Mouse (Mus musculus): ENCODE measurements around the gene Steap2. TPM values are rescaled to one million over a fixed set of nuclear protein-coding genes. Genes with fewer than 3 reads are reported as not detected.

Steap2 gene
- total and polyA plus RNA-seq, 3 experiments: 0.44 to 1.00 (median 0.52) TPM

GRCm38 (mm10) chr5:5663057-5663456 lies 31.3 kb downstream of the Steap2 start:
- Histone ChIP-seq H3K79me2 (replicated peaks; ENCODE audit: control insufficient read depth, insufficient read depth, low read length) (no peaks in the 10 kb centered on the region), H3K36me3 (ENCODE audit: control insufficient read depth, insufficient read depth, low read length) (no peaks in the 10 kb centered on the region), H3K27me3 (ENCODE audit: control insufficient read depth, insufficient read depth, low read length) (no peaks in the 10 kb centered on the region), H3K4me3 (peak overlapping the region; percentile 12; the same call in 1 of the 2 replicates), H3K4me1 (ENCODE audit: control insufficient read depth, insufficient read depth, low read length) (no peaks in the 10 kb centered on the region), H3K27ac (no peak overlapping the region), H3K9ac (ENCODE audit: low read depth, low read length) (no peak overlapping the region)
- intact Hi-C loops (cut with DNase I): loop anchor here (5.0 to 10.0 kb wide), 2 partner anchors 101 to 148 kb away; partner anchors contain the start of gene Cldn12
- no peak for TF ChIP-seq CTCF (IDR thresholded peaks at IDR 0.05)
- TF ChIP-seq EP300 (IDR thresholded peaks at IDR 0.05; ENCODE audit: insufficient read depth, low read depth, low read length): no peak
- no peak for TF ChIP-seq POLR2A (IDR thresholded peaks at IDR 0.05; ENCODE audit: insufficient read depth, low read depth, low read length)
- no peak for DNase-seq
- 39% methylated on average over 6 of the region's 6 CpGs for WGBS

DNA sequence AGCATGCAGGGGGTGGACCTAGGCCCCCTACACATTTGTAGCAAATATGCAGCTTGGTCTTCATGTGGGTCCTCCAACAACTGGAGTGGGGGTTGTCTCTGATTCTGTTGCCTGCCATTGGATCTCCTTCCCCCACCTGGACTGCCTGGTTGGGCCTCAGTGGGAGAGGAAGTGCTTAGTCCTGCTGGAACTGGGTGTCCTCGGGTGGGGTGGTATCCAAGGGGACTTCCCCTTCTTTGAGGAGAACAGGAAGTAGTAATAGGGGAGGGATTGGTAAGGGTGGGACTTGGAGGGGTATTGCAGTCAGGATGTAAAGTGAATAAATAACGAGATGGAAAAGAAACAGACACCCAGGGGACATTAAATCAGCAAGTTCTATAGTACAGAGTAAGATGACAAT lies 35.7 kb downstream of the Steap2 start:
- intact Hi-C loops (cut with DNase I): no loop called here
- H3K9ac ChIP-seq (ENCODE audit: low read depth, low read length): no peak overlapping the region
- DNase-seq: no peak
- H3K4me1 ChIP-seq (ENCODE audit: control insufficient read depth, insufficient read depth, low read length): no peaks in the 10 kb centered on the region
- 16% methylated on average over 2 of the region's 2 CpGs for WGBS
- H3K79me2 ChIP-seq (replicated peaks; ENCODE audit: control insufficient read depth, insufficient read depth, low read length): no peaks in the 10 kb centered on the region
- H3K27ac ChIP-seq: no peak overlapping the region
- no peaks in the 10 kb centered on the region for H3K27me3 ChIP-seq (ENCODE audit: control insufficient read depth, insufficient read depth, low read length)
- no peaks in the 10 kb centered on the region for H3K36me3 ChIP-seq (ENCODE audit: control insufficient read depth, insufficient read depth, low read length)
- no peak for TF ChIP-seq EP300 (IDR thresholded peaks at IDR 0.05; ENCODE audit: insufficient read depth, low read depth, low read length)
- TF ChIP-seq POLR2A (IDR thresholded peaks at IDR 0.05; ENCODE audit: insufficient read depth, low read depth, low read length): no peak
- no peak for TF ChIP-seq CTCF (IDR thresholded peaks at IDR 0.05)
- no peak overlapping the region for H3K4me3 ChIP-seq

DNA sequence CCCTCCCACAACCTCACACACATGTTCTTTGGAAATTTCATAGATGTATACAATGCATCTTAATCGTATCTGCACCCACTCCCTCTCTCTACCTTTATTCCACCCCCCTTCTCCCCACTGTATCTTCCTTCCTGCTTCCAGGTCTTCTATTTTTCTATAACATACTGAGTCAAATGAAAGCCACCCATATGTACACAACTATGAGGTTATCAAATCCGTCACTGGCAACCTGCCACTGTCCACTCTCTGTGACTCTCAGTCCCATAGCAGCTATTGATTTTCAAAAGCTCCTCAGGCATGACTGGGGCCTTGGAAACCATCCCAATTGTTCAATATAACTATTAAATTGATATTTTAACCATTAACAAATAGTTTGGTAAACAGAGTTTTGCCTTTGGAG lies 36.4 kb downstream of the Steap2 start:
- no peaks in the 10 kb centered on the region for H3K79me2 ChIP-seq (replicated peaks; ENCODE audit: control insufficient read depth, insufficient read depth, low read length)
- H3K27me3 ChIP-seq (ENCODE audit: control insufficient read depth, insufficient read depth, low read length): no peaks in the 10 kb centered on the region
- TF ChIP-seq POLR2A (IDR thresholded peaks at IDR 0.05; ENCODE audit: insufficient read depth, low read depth, low read length) (no peak), EP300 (IDR thresholded peaks at IDR 0.05; ENCODE audit: insufficient read depth, low read depth, low read length) (no peak), CTCF (IDR thresholded peaks at IDR 0.05) (no peak)
- H3K4me1 ChIP-seq (ENCODE audit: control insufficient read depth, insufficient read depth, low read length): no peaks in the 10 kb centered on the region
- intact Hi-C loops (cut with DNase I): no loop called here
- 56% methylated on average over 2 of the region's 2 CpGs for WGBS
- H3K9ac ChIP-seq (ENCODE audit: low read depth, low read length): no peak overlapping the region
- no peaks in the 10 kb centered on the region for H3K36me3 ChIP-seq (ENCODE audit: control insufficient read depth, insufficient read depth, low read length)
- DNase-seq: no peak
- no peak overlapping the region for H3K27ac ChIP-seq
- H3K4me3 ChIP-seq: no peak overlapping the region

GRCm38 (mm10) chr5:5648817-5649569 lies 45.4 kb downstream of the Steap2 start:
- H3K79me2 ChIP-seq (replicated peaks; ENCODE audit: control insufficient read depth, insufficient read depth, low read length): no peaks in the 10 kb centered on the region
- H3K9ac ChIP-seq (ENCODE audit: low read depth, low read length): no peak overlapping the region
- TF ChIP-seq CTCF (IDR thresholded peaks at IDR 0.05) (no peak), POLR2A (IDR thresholded peaks at IDR 0.05; ENCODE audit: insufficient read depth, low read depth, low read length) (no peak), EP300 (IDR thresholded peaks at IDR 0.05; ENCODE audit: insufficient read depth, low read depth, low read length) (no peak)
- no peak for DNase-seq
- H3K27ac ChIP-seq: no peak overlapping the region
- no peak overlapping the region for H3K4me3 ChIP-seq
- H3K36me3 ChIP-seq (ENCODE audit: control insufficient read depth, insufficient read depth, low read length): no peaks in the 10 kb centered on the region
- intact Hi-C loops (cut with DNase I): no loop called here
- WGBS: 33% methylated on average over 6 of the region's 6 CpGs
- H3K4me1 ChIP-seq (ENCODE audit: control insufficient read depth, insufficient read depth, low read length): no peaks in the 10 kb centered on the region
- no peaks in the 10 kb centered on the region for H3K27me3 ChIP-seq (ENCODE audit: control insufficient read depth, insufficient read depth, low read length)

DNA sequence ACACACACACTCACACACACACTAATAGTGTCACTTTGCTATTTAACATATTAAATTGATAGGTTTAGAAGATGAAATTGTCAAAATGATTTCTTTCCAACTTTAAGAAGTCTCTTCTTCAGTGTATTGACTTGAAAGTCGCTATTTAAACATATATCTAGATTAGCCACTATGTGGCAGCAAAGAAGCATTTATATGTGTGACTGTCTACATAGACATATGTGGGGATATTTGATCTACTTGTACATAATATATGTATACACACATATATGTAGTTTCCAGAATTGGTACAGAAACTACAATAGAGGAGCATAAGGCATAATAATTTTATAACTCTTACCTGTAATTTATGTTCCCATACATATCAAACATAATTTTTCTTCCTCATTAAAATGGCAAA lies 48.2 kb downstream of the Steap2 start:
- no peak overlapping the region for H3K9ac ChIP-seq (ENCODE audit: low read depth, low read length)
- H3K4me1 ChIP-seq (ENCODE audit: control insufficient read depth, insufficient read depth, low read length): no peaks in the 10 kb centered on the region
- H3K36me3 ChIP-seq (ENCODE audit: control insufficient read depth, insufficient read depth, low read length): no peaks in the 10 kb centered on the region
- no peak for DNase-seq
- H3K79me2 ChIP-seq (replicated peaks; ENCODE audit: control insufficient read depth, insufficient read depth, low read length): no peaks in the 10 kb centered on the region
- H3K27ac ChIP-seq: no peak overlapping the region
- WGBS: 2% methylated on average over 1 of the region's 1 CpGs
- H3K4me3 ChIP-seq: no peak overlapping the region
- no peaks in the 10 kb centered on the region for H3K27me3 ChIP-seq (ENCODE audit: control insufficient read depth, insufficient read depth, low read length)
- intact Hi-C loops (cut with DNase I): loop anchor here (1.0 kb wide), 1 partner anchor 103 kb away; the partner anchor contains the start of gene Steap1
- TF ChIP-seq POLR2A (IDR thresholded peaks at IDR 0.05; ENCODE audit: insufficient read depth, low read depth, low read length): no peak
- no peak for TF ChIP-seq EP300 (IDR thresholded peaks at IDR 0.05; ENCODE audit: insufficient read depth, low read depth, low read length)
- TF ChIP-seq CTCF (IDR thresholded peaks at IDR 0.05): peak; percentile 57

DNA sequence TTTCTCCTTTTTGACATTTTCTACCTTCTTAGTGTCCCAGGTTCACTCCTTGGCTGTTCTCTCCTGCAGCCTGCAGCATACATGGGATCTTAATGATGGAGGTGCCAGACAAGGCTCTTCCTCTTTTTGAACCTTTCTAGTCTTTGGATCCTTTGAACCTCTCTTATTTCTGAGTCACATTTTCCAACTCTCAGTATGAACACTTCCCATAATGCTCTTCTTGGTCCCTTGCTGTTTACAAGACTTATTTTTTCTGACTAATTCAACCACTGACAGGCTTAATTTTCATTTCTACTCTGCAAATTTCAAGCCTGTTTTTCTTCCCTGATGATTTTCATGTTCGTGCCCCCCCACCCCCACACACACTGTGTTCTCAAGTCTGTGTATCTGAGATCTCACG lies 55.9 kb downstream of the Steap2 start:
- 55% methylated on average over 2 of the region's 2 CpGs for WGBS
- H3K27me3 ChIP-seq (ENCODE audit: control insufficient read depth, insufficient read depth, low read length): no peaks in the 10 kb centered on the region
- intact Hi-C loops (cut with DNase I): no loop called here
- no peak overlapping the region for H3K27ac ChIP-seq
- H3K9ac ChIP-seq (ENCODE audit: low read depth, low read length): no peak overlapping the region
- H3K79me2 ChIP-seq (replicated peaks; ENCODE audit: control insufficient read depth, insufficient read depth, low read length): no peaks in the 10 kb centered on the region
- no peaks in the 10 kb centered on the region for H3K36me3 ChIP-seq (ENCODE audit: control insufficient read depth, insufficient read depth, low read length)
- TF ChIP-seq CTCF (IDR thresholded peaks at IDR 0.05) (no peak), EP300 (IDR thresholded peaks at IDR 0.05; ENCODE audit: insufficient read depth, low read depth, low read length) (no peak), POLR2A (IDR thresholded peaks at IDR 0.05; ENCODE audit: insufficient read depth, low read depth, low read length) (no peak)
- no peak for DNase-seq
- H3K4me3 ChIP-seq: no peak overlapping the region
- no peaks in the 10 kb centered on the region; the same call in 1 of the 2 replicates for H3K4me1 ChIP-seq (ENCODE audit: control insufficient read depth, insufficient read depth, low read length)
